ENCODE assay signal across 18 mouse cellular contexts in genomic region chr9:115402661-115403060, GRCm38 (mm10).
"Had no signal": no experiment of that assay in that cellular context is flagged by ENCODE, and none has a peak within 500 bp of the region (broad histone marks: within the 10 kb centered on the region; RNA-seq: fewer than 3 reads in every experiment).

No protein-coding gene starts in this region.

- H3K9ac ChIP-seq: lung, embryonic 14.5 days; neural tube, embryonic 13.5 days; neural tube, embryonic 15.5 days had no signal

- H3K36me3 ChIP-seq: midbrain, embryonic 10.5 days; neural tube, embryonic 13.5 days; neural tube, embryonic 15.5 days had no signal

- H3K9me3 ChIP-seq: neural tube, embryonic 13.5 days; neural tube, embryonic 15.5 days had no signal

- H3K27ac ChIP-seq: midbrain, embryonic 10.5 days; neural tube, embryonic 13.5 days; neural tube, embryonic 15.5 days had no signal

- DNase-seq: lung, adult 18-20 months; lung, embryonic 14.5 days; lung, postnatal 10 days; lung, postnatal 4 days; midbrain, embryonic 14.5 days; retina, postnatal 1 day; right cerebral cortex, adult 18-20 months; right cerebral cortex, postnatal 25 days; right cerebral cortex, postnatal 4 days; spleen, adult 18-20 months; thymus, adult 18-20 months; thymus, postnatal 14 days; thymus, postnatal 36 days had no signal

- H3K27me3 ChIP-seq: neural tube, embryonic 13.5 days; neural tube, embryonic 15.5 days had no signal

- H3K4me3 ChIP-seq: midbrain, embryonic 10.5 days; myocyte; neural tube, embryonic 13.5 days; neural tube, embryonic 15.5 days had no signal

- ATAC-seq: midbrain, embryonic 16.5 days had no signal

- H3K4me1 ChIP-seq: midbrain, embryonic 10.5 days; neural tube, embryonic 13.5 days had no signal

- H3K4me2 ChIP-seq: lung, embryonic 14.5 days; neural tube, embryonic 13.5 days; neural tube, embryonic 15.5 days had no signal
